Mouse (Mus musculus): ENCODE data around the gene Lrrfip2.

DNA sequence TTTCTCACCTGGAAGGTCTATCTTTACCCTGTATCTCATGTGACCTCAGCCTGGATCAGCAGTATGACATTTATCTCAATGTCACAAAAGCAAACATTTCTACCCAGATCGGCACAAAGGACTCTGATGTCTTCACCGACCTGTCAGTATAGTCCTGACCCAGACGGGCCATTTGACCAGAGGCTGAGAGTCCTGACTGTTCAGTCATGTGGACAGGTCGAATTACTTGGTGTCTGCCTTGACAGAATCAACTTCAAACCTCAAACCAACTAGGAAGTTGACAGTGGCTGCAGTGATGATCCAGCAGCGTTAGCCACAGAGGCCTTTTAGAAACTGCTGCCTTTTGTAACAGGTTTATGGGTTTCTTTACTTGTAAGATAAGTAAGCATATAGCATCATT, 56.7 kb downstream of the Lrrfip2 start:
- TF ChIP-seq TAL1 (IDR thresholded peaks at IDR 0.05; ENCODE audit: low read length) (no peak), GATA1 (IDR thresholded peaks at IDR 0.05; ENCODE audit: low read length) (no peak)
